ENCODE assay signal across 17 mouse cellular contexts in the genomic region with DNA sequence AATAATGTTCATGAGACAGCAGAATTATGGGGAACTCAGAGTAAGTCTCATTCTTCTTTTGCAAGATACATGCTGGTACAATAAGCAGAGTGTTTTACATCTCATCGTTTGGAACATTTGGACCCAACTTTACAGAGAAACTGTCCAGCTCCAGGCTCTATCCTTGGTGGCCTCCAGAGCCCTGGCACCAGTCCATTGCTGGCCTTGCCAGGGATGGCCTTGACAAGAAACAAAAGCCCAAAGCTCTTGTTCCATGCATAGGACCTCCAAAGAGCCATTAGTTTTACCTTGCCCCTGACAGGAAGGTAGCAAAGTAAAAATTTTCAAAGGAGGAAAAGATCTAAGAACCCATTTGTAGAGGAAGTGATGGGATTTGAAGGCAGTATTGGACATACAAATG.
"Had no signal": no experiment of that assay in that cellular context is flagged by ENCODE, and none has a peak within 500 bp of the region (broad histone marks: within the 10 kb centered on the region; RNA-seq: fewer than 3 reads in every experiment).

No protein-coding gene starts in this region.

- H3K36me3 ChIP-seq: kidney, embryonic 15.5 days; limb, embryonic 10.5 days; liver, embryonic 15.5 days; midbrain, embryonic 10.5 days; neural tube, embryonic 13.5 days; stomach, embryonic 15.5 days had no signal

- H3K9ac ChIP-seq: kidney, embryonic 15.5 days; liver, embryonic 15.5 days; neural tube, embryonic 13.5 days; stomach, embryonic 15.5 days had no signal

- H3K4me2 ChIP-seq: kidney, embryonic 15.5 days; liver, embryonic 11.5 days; liver, embryonic 15.5 days; neural tube, embryonic 13.5 days; stomach, embryonic 15.5 days had no signal

- ATAC-seq: lung, postnatal 0 days; midbrain, embryonic 16.5 days had no signal

- H3K27me3 ChIP-seq: kidney, embryonic 15.5 days; liver, embryonic 15.5 days; stomach, embryonic 15.5 days had no signal

- DNase-seq: kidney, postnatal 14 days; lung, adult 2 months; lung, postnatal 4 days; retina, postnatal 1 day; right cerebral cortex, postnatal 4 days; spleen, adult 18-20 months; thymus, postnatal 4 days had no signal

- H3K4me3 ChIP-seq: kidney, embryonic 15.5 days; left cerebral cortex, adult 2 months; limb, embryonic 10.5 days; liver, embryonic 15.5 days; midbrain, embryonic 10.5 days; neural tube, embryonic 13.5 days; stomach, embryonic 15.5 days had no signal

- H3K27ac ChIP-seq: kidney, embryonic 15.5 days; left cerebral cortex, adult 2 months; limb, embryonic 10.5 days; liver, embryonic 15.5 days; midbrain, embryonic 10.5 days; neural tube, embryonic 13.5 days; stomach, embryonic 15.5 days had no signal

- H3K9me3 ChIP-seq: kidney, embryonic 15.5 days; limb, embryonic 10.5 days; liver, embryonic 15.5 days; midbrain, embryonic 10.5 days; neural tube, embryonic 13.5 days; stomach, embryonic 15.5 days had no signal

- H3K4me1 ChIP-seq: kidney, embryonic 15.5 days; liver, embryonic 15.5 days; stomach, embryonic 15.5 days had no signal
